Mouse (Mus musculus): ENCODE data around the gene Abca7.

The Abca7 gene

DNA sequence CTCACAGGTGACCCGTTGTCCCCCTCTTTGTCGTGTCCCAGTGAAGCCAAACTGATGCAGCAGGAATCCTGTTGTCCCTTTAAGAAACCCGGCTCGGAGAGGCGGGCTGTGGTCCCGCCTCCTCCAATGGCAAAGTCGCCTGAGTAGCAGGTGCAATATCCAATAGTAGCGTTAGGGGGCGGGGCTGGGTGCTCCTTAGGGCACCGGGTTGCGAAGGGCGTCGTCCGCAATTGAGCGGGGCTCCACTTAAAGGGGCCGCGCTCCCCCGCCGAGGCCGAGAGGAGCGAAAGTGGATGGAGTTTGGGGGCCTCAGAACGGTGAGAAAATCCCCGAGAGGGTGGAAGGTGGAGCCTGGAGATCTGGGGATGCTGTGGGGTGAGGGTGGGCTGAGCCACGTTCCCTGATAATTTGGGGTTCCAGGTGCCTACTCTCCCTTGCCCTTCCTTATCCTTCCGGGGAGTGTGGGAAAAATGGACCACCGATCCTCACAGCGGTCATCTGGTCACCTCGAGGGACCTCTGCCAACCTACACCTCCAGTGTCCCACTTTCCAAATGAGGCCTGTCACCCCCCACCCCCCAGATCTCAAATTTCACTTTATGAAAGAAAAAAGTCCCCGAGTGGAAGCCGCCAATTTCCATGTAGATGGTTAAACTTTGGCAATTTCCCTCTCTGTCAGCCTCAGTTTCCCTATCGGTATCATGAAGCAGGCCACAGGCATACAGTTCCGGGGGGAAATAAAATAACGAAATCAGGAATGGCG is at the start of gene Abca7:
Abca7 (plus strand) TSS at position 223 of the 762 bp plus-strand sequence.
- peak; percentile 100 for DNase-seq (ENCODE audit: low spot score)

DNA sequence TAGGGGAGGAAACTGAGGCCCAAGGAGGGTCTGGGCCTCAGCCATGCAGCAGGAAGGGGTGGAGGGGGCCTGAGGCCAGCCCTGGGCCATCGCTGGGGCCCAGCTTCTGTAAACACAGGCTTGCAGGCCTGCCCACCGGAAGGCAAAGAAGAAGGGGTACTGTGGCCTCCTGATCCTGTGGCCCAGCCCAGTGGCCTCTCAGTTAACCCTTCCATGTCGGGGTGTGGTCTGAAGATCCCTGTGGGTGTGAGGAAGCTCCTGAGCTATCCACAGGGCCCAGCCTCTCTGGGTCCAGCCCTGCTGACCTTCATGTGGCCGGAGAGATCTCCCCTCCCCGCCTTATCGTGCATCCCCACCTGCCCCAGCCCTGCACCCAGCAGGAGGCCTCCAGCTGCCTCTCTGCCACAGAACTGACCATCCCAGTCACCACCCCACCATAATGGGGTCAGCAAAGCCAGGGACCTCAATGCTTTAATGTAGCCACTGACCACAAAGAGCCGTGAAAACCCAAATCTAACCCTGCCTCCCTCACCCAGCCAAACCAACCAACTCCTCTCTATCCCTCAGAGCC is 49.5 kb upstream of the Abca7 start:
- peak; percentile 62 for DNase-seq (ENCODE audit: low spot score)

DNA sequence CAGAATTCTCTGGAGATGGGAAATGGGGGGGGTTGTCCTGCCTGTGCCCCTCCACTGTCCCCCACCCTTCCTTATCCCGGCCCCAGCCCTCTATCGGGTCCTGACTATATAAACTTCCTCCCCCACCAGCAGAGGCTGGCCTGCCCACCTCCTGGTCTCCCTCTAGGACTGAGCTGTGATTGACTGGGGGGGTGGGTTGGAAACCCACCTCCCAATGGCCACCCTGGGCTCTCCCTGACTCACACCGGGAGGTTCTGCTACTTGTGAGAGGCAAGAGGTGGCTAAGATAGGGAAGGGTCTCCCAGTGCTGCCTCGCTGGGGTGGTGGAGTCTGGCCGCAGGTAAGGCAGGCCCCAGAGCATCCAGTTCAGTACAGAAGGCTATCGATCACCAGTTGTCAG is 48.8 kb upstream of the Abca7 start:
- DNase-seq (ENCODE audit: low spot score), result no peak

DNA sequence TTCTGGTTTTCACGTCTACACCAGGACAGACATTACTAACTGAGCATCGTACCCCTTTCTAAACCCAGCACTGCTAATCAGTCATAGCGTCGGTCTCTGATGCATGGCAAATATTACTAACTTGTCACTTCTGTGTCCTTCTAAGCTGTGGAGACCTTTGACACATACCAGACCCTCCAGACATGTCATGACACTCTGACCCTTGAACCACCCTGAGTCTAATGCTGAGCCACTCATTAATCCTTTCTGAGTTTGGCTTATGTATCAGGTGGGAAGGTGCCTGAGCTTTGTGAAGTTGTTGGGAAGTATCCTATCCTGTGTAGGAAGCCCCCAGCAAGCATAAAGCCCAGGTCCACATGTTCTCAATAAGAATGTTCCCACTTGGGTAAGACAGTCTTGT is 46.4 kb upstream of the Abca7 start:
- no peak for DNase-seq (ENCODE audit: low spot score)

DNA sequence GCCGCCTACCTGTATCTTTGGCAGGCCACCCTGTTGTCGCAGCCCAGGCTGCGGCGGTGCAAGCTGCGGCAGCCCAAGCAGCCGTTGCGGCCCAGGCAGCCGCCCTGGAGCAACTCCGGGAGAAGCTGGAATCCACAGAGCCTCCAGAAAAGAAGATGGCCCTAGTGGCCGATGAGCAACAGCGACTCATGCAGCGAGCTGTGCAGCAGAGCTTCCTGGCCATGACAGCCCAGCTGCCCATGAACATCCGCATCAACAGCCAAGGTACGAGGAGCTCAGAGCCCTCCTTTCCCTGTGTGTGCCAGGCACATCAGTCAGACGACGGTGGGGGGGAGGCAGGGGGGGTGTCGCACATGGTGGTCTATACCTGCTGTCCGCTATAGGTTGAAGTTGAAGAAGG is 45.6 kb upstream of the Abca7 start:
- no peak for DNase-seq (ENCODE audit: low spot score)

DNA sequence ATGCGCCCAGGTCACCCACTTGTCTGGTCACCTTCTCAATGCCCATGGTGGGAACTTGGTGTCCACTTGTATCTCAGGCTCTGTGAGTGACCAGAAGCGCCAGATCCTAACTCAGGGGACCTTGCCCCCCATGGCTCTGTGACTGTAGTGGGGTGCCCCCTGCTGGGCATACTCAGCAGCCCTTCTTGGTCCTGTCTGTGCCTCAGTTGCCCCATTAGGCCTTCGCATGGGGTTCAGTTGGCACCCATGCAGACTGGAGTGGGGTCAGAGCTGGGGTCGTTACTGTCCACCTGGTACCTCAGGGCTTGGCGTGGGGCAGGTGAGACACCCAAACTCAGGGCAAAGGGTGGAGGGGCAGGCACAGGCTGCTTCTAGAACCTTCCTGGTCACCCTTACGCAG is 42.3 kb upstream of the Abca7 start:
- DNase-seq (ENCODE audit: low spot score), result peak; percentile 44

DNA sequence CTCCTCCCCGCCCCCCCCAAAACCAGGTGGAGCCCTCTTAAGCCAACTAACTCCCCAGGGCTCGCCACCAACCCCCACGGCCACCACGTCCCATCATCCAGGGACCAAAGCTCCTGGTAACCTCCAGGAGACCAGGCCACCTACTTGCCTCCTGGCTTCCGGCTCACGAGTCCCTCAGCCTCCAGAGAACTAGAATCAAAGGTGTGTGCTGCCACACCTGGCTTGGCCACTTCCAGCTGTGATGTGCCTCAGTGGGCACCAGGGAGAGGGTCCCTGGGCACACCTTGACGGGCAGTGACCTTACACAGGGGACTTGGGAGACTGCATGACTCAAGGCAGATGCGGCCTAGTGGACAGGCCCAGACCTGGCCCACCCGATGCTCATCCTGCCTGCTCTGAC is 40.6 kb upstream of the Abca7 start:
- no peak for DNase-seq (ENCODE audit: low spot score)

DNA sequence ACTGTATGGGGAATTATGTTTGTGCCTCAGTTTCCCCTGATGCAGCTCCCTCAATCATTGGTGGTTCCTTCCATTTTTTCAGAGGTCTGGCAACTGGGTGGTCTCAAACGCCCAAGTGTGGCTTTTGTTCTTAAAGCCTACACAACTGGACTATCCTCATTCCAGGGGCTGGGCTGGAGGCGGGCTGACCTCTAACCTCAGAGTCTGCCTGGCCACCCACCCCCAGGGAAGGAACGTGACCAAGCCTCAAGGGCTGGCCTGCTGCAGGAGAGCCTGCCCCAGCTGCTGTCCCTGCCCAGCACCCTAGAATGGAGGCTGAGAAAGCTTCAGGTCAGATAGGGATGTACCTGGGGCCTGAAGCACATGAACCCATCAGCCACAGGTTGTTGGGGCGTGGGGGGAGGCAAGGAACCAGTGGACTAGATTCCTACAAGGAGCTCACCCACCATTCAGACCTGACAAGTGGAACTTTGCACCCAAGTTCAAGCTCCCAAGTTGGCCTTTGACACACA is 39.6 kb upstream of the Abca7 start:
- DNase-seq (ENCODE audit: low spot score), result no peak

DNA sequence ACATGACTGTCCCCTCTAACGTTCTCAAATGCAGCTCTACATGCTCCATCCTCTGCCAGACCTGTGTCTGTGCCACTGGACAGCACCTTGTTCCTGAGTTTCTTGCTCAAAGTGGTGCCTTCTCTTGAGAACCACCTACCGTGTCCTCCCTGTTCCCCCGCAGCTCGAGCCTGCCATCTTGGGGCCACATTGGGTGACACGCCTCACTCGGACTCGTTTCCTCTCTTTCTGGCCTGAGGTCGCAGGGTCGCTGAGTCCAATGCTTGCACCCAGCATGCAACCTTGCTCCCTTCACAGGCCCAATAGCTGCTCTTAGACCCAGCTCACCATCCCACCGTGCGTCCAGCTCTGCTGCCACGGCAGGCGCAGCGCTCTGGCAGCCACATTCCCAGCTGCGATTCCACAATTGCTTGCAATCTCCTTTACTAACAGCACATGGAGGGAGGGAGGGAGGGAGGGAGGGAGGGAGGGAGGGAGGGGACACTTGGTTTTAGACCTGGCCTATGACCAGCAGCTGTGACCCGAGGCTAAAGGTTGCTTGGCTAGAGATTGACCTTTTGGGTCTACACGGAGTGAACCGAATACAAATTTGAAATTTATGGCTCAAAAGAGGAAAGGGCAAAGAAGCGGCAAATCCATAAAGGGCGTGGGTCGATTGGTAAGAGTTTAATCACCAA is 38.0 kb upstream of the Abca7 start:
- peak; percentile 86 for DNase-seq (ENCODE audit: low spot score)

DNA sequence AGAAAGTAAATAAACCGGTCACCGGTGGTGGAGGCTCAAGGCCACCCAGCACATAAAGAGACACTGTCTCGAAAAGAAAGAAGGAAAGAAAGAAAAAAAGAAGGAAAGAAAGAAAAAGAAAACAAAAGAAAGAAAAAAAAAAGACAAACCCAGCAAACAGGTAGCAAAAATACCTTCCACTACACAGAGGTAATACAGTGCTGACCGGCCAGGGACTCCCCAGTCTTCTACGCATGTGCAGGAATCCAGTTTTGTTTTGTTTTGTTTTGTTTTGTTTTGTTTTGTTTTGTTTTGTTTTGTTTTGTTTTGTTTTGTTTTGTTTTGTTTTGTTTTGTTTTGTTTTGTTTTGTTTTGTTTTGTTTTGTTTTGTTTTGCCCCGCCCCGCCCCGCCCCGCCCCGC is 36.9 kb upstream of the Abca7 start:
- peak; percentile 44 for DNase-seq (ENCODE audit: low spot score)

DNA sequence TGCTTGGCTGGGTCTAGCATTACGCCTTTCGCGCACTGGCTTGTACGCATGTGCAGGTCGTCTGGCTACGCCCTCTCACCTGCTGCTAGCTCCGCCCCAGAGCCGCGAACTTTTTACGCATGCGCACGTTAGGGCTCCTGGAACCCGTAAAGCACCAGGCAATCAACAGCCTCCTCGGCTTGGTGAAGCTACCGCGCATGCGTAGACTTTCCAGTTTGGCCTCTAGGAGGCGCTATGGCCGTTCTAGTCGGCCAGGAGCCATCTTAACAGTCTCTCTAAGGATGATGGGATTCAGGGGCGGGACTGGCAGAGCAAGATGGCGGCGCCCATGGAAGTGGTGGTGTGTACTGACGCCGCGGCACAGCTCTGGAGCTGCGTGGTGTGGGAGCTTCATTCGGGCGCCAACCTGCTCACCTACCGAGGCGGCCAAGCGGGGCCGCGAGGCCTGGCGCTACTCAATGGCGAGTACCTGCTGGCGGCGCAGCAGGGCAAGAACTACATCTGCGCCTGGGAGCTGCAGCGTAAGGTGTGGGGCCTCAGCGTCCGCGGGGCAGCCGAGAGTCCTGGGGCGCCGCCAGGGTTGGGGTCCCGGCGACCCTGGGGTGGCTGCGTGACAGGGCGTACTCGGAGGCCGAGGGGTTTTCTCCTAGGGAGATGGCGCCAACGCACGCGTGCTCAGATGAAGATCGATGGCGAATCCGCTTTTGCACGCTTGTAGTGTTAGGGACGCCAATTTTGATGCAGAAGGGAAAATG is 36.3 kb upstream of the Abca7 start, which contains the start of gene Wdr18:
Wdr18 (plus strand) TSS at position 306 of the 755 bp plus-strand sequence.
- peak; percentile 100 for DNase-seq (ENCODE audit: low spot score)

DNA sequence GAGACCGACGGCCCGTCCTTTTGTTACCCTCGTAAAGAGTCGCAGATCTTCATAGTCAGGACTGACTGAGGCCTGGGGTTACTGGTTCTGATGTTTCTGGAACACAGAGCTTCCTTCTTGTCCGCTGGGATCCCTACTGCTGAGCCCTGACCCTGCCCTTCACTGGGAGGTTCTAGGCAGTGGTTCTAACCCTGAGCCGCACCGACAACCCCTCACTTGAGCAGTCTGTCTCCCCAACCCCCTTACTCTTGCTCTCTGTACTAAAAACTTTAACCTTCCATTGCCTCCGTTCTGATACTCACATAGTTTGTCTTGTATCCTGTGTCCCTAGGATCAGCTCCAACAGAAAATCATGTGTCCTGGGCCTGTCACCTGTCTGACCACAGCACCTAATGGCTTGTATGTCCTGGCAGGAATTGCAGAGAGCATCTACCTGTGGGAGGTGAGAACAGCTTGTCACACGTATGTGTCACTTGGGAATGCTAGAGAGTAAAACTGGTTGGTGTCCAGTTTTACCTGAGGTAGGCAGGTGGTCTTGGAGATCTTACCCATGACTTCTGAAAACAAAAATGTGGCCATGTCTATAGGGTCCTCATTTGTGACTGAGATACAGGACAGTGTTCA is 35.5 kb upstream of the Abca7 start:
- no peak for DNase-seq (ENCODE audit: low spot score)

DNA sequence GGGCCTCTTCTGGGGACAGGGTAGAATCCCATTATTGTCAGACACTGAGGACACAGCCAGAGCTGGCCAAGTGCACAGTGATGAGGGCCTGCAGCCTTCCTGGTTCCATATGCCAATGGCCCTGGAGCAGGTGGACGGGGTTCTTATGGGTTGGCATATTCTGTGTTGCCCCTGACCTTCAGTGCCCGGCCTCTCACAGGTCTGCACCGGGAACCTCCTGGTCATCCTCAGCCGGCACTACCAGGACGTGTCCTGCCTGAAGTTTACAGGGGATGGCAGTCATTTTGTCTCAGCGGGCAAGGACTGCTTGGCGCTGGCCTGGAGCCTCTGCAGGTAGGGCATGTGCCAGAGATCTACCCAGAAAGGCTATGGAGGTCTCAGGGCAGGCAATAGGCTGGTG is 31.6 kb upstream of the Abca7 start:
- no peak for DNase-seq (ENCODE audit: low spot score)

DNA sequence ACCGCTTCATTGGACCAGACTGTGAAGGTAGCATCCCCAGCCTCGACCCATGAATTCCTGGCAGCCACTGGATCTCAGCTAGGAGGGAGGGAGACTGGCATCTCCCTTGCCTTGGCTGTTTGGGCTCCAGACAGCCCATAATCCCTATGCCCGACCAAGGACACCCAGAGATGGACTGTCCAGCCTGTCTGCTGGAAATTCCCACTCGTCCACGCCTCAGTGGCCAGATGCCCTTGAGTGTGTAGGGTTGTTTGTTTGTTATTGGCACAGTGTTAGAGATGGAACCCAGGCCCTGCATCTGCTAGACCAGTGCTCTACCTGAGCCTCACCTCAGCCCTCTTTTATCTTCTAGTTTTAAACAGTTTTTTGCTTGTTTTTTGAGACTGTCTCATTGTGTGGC is 31.0 kb upstream of the Abca7 start:
- DNase-seq (ENCODE audit: low spot score), result no peak

DNA sequence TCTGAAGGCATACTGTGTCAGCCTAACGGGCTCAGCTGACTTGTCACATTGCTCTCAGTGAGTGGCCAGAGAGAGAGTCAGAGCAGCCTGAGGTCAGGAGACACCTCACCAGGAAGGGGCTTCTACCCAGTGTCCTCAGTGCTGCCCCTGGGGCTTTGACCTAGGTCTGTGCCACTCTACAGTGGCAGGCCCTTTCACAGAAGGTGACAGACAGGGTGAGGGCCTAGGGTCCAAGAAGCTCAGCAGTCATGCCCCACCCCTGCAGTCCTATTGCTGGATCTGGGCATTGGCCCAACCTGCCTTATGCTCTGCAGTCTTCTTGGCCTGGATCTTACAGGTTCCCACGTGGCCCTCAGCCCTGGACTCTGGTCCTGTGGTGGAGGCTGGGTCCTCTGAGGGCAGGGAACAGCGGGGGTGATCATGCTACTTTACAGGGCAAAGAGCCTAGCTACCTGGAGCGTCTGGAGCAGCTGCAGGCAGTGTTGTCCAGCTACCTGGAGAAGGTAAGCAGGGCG is 29.4 kb upstream of the Abca7 start:
- no peak for DNase-seq (ENCODE audit: low spot score)

DNA sequence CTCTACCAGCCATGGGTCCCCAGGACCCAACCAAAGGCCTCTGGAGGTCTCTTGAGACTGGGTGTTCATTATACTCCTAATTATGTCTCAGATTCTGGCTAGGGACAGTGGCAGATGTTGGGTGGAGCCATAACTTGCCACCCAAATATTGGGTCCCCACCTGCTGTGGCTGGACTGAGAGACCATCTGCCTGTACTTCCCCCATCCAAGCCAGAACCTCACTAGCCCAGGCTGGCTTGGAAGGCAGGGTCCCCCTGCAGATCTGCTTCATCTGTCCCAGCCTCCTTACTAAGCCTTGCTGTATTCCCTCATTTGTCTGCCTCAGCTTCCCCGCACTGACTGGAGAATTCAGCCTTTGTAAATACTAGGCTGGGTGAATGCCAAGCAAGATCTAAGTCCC is 28.1 kb upstream of the Abca7 start:
- DNase-seq (ENCODE audit: low spot score), result no peak

DNA sequence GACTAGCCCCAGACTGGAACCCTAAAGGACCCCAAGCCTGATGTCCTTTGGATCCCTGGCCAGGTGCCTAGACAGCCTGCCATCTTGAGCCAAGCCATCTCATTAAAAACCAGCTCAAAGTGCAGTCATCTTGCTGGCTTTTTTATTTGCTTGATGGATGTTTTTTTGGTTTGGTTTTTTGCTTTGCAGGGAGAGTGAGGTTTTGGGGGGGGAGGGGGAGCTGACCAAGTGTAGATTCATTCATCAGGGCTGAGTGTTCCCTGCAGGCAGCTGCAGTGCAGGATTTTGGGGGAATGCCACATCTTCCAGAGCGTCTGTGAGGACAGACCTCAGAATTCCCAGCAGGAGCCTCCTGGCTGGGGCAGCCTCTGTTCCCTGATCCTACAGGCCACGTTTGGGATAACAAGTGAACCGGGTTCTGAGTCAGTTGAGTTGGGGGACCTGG is 27.1 kb upstream of the Abca7 start:
- DNase-seq (ENCODE audit: low spot score), result no peak

DNA sequence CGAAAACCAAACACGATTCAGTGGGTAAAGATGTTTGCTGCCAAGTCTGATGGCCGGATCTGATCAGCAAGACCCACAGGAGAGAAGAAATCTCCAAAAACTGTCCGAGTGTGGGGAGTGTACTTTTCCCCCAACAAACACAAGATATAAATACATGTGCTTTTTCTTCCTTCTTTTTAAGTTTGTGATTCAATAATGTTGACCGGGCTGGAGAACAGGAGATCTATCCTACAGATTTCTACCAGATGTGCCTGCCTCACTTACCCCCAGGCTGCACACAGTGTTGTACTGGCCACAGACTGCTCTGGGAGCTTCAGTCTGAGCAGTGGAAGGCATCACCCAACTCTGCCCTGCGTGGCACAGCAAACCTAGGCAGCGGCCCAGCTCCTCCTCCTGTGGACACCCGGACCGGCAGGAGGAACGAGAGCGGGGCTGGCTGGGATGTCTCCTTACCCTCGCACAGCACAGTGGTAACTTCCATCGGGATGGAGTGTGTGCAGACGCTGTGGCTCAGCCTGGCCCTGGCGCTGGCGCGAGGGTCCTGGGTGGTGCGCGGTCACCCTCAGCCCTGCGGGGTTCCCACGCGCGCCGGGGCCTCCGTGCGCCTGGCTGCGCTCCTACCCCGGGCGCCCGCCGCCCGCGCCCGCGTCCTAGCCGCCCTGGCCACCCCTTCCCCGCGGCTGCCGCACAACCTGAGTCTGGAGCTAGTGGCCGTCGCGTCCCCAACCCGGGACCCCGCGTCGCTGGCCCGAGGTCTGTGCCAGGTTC is 25.7 kb upstream of the Abca7 start, which contains the start of gene Grin3b:
Grin3b (plus strand) TSS at position 301 of the 768 bp plus-strand sequence.
- no peak for DNase-seq (ENCODE audit: low spot score)

DNA sequence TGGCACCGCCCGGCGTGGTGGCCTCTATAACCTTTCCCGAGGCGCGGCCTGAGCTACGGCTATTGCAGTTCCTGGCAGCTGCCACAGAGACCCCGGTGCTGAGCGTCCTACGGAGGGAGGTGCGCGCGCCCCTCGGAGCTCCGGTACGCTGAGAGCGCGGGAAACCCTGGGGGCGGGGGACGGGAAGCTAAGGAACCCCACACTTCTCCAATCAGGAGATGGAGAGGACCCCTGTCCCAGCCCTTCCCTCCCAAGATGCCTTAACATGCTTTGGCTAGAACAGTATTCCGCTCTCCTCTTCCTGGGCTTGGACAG is 25.2 kb upstream of the Abca7 start:
- DNase-seq (ENCODE audit: low spot score), result peak; percentile 29

DNA sequence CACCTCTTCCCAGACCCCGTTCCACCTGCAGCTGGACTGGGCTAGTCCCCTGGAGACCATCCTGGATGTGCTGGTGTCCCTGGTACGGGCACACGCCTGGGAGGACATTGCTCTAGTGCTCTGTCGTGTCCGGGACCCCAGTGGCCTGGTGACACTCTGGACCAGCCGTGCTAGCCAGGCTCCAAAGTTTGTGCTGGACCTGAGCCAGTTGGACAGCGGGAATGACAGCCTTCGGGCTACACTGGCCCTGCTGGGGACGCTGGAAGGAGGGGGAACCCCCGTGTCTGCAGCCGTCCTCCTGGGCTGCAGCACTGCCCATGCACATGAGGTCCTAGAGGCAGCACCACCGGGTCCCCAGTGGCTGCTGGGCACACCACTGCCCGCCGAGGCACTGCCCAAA is 23.5 kb upstream of the Abca7 start:
- DNase-seq (ENCODE audit: low spot score), result no peak

DNA sequence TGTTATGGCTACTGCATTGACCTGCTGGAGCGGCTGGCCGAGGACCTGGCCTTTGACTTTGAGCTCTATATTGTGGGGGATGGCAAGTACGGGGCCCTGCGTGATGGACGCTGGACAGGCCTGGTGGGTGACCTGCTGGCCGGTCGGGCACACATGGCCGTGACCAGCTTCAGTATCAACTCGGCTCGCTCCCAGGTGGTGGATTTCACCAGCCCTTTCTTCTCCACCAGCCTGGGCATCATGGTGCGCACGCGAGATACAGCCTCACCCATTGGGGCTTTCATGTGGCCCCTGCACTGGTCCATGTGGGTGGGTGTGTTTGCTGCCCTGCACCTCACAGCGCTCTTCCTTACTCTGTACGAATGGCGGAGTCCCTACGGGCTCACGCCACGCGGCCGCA is 22.2 kb upstream of the Abca7 start:
- no peak for DNase-seq (ENCODE audit: low spot score)
